Mouse (Mus musculus): ENCODE data around the gene Pdia4. TPM values are rescaled to one million over a fixed set of nuclear protein-coding genes. Genes with fewer than 3 reads are reported as not detected.
A peak's percentile ranks its signal among the peaks of the same experiment; 100 is the strongest.

The Pdia4 gene
- polyA plus RNA-seq, 1 experiment: 78.9 TPM

- Histone ChIP-seq H3ac (ENCODE audit: control insufficient read depth, insufficient read length, low read depth) (peak overlapping the region; percentile 62), H3K79me3 (ENCODE audit: low read depth) (peaks cover 51% of the 10 kb centered on the region), H3K4me3 (ENCODE audit: insufficient read depth, poor library complexity, severe bottlenecking) (peak overlapping the region; percentile 93), H3K79me2 (ENCODE audit: control insufficient read depth, insufficient read depth) (peaks cover 66% of the 10 kb centered on the region), H3K36me3 (ENCODE audit: control insufficient read depth, insufficient read depth) (peaks cover 22% of the 10 kb centered on the region), H3K27me3 (ENCODE audit: control insufficient read depth, insufficient read depth, insufficient read length) (no peaks in the 10 kb centered on the region)
- no peak for TF ChIP-seq MAX (IDR thresholded peaks at IDR 0.05)
- no peak for TF ChIP-seq MYOG (IDR thresholded peaks at IDR 0.05; ENCODE audit: control insufficient read depth, extremely low read depth, insufficient read length)
- TF ChIP-seq CTCF (IDR thresholded peaks at IDR 0.05; ENCODE audit: control insufficient read depth, insufficient read depth, insufficient read length): no peak
- no peak for TF ChIP-seq CEBPB (IDR thresholded peaks at IDR 0.05; ENCODE audit: low read depth)
- no peak for TF ChIP-seq MYOD1 (IDR thresholded peaks at IDR 0.05; ENCODE audit: control insufficient read depth, insufficient read length, low read depth)
- no peak for TF ChIP-seq FOSL1 (IDR thresholded peaks at IDR 0.05; ENCODE audit: insufficient read depth, low read length, poor library complexity, severe bottlenecking)
- no peak for TF ChIP-seq USF1 (IDR thresholded peaks at IDR 0.05; ENCODE audit: low read depth)
Measured at GRCm38 (mm10) chr6:47811324-47811723, 1.9 kb downstream of the Pdia4 start.

DNA sequence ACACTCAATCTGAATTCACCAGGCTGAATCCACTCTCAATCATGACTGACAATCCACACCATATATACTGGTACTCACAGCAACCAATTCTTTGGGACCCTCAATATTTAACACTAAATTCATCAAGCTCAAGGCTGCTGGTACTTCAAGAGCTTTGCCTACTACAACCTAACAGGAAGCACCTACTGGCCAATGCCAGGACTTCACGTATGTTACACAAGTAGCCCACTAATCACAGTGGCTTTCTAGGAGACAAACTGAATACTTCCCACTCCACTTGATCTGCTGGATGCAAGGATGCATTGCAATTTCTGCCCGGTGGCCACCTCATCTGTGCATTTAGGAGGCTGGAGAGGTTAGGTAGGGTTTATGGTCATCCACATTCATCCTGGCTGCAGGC, 3.0 kb downstream of the Pdia4 start:
- H3K79me2 ChIP-seq (ENCODE audit: control insufficient read depth, insufficient read depth): peaks cover 66% of the 10 kb centered on the region
- TF ChIP-seq MYOD1 (IDR thresholded peaks at IDR 0.05; ENCODE audit: control insufficient read depth, insufficient read length, low read depth) (no peak), FOSL1 (IDR thresholded peaks at IDR 0.05; ENCODE audit: insufficient read depth, low read length, poor library complexity, severe bottlenecking) (no peak), CTCF (IDR thresholded peaks at IDR 0.05; ENCODE audit: control insufficient read depth, insufficient read depth, insufficient read length) (no peak), MYOG (IDR thresholded peaks at IDR 0.05; ENCODE audit: control insufficient read depth, extremely low read depth, insufficient read length) (no peak), CEBPB (IDR thresholded peaks at IDR 0.05; ENCODE audit: low read depth) (no peak), MAX (IDR thresholded peaks at IDR 0.05) (no peak), USF1 (IDR thresholded peaks at IDR 0.05; ENCODE audit: low read depth) (no peak)
- no peaks in the 10 kb centered on the region for H3K27me3 ChIP-seq (ENCODE audit: control insufficient read depth, insufficient read depth, insufficient read length)
- peaks cover 34% of the 10 kb centered on the region for H3K36me3 ChIP-seq (ENCODE audit: control insufficient read depth, insufficient read depth)
- H3K79me3 ChIP-seq (ENCODE audit: low read depth): peaks cover 51% of the 10 kb centered on the region
- H3K4me3 ChIP-seq (ENCODE audit: insufficient read depth, poor library complexity, severe bottlenecking): no peak overlapping the region
- H3ac ChIP-seq (ENCODE audit: control insufficient read depth, insufficient read length, low read depth): no peak overlapping the region

DNA sequence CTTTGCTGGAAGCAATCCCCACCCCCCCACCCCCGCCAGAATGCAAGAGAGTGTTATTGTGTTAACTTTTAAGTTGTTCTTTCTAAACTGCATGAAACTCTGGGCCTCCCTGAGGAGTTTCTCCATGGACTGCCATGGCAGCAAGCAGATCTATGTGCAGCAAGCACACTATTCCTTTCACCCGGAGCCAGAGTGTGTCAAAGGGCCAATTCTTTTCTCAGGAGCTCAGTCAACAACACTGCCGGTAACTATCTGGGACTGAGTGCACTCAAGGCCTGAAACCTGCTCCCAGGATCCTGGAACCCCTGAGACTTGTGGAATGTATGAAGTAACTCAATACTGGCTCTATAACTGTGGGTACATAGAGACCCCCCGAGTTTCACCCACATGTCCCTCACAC, 4.2 kb downstream of the Pdia4 start:
- Histone ChIP-seq H3ac (ENCODE audit: control insufficient read depth, insufficient read length, low read depth) (no peak overlapping the region), H3K79me2 (ENCODE audit: control insufficient read depth, insufficient read depth) (peaks cover 66% of the 10 kb centered on the region), H3K36me3 (ENCODE audit: control insufficient read depth, insufficient read depth) (peaks cover 43% of the 10 kb centered on the region), H3K79me3 (ENCODE audit: low read depth) (peaks cover 51% of the 10 kb centered on the region), H3K4me3 (ENCODE audit: insufficient read depth, poor library complexity, severe bottlenecking) (no peak overlapping the region), H3K27me3 (ENCODE audit: control insufficient read depth, insufficient read depth, insufficient read length) (no peaks in the 10 kb centered on the region)
- TF ChIP-seq CTCF (IDR thresholded peaks at IDR 0.05; ENCODE audit: control insufficient read depth, insufficient read depth, insufficient read length) (no peak), USF1 (IDR thresholded peaks at IDR 0.05; ENCODE audit: low read depth) (no peak), FOSL1 (IDR thresholded peaks at IDR 0.05; ENCODE audit: insufficient read depth, low read length, poor library complexity, severe bottlenecking) (no peak), MYOD1 (IDR thresholded peaks at IDR 0.05; ENCODE audit: control insufficient read depth, insufficient read length, low read depth) (no peak), MYOG (IDR thresholded peaks at IDR 0.05; ENCODE audit: control insufficient read depth, extremely low read depth, insufficient read length) (no peak), MAX (IDR thresholded peaks at IDR 0.05) (no peak), CEBPB (IDR thresholded peaks at IDR 0.05; ENCODE audit: low read depth) (no peak)

- peaks cover 47% of the 10 kb centered on the region for H3K36me3 ChIP-seq (ENCODE audit: control insufficient read depth, insufficient read depth)
- H3K27me3 ChIP-seq (ENCODE audit: control insufficient read depth, insufficient read depth, insufficient read length): no peaks in the 10 kb centered on the region
- TF ChIP-seq USF1 (IDR thresholded peaks at IDR 0.05; ENCODE audit: low read depth) (no peak), CTCF (IDR thresholded peaks at IDR 0.05; ENCODE audit: control insufficient read depth, insufficient read depth, insufficient read length) (no peak), FOSL1 (IDR thresholded peaks at IDR 0.05; ENCODE audit: insufficient read depth, low read length, poor library complexity, severe bottlenecking) (no peak), CEBPB (IDR thresholded peaks at IDR 0.05; ENCODE audit: low read depth) (no peak), MAX (IDR thresholded peaks at IDR 0.05) (no peak), MYOD1 (IDR thresholded peaks at IDR 0.05; ENCODE audit: control insufficient read depth, insufficient read length, low read depth) (no peak), MYOG (IDR thresholded peaks at IDR 0.05; ENCODE audit: control insufficient read depth, extremely low read depth, insufficient read length) (no peak)
- peaks cover 66% of the 10 kb centered on the region for H3K79me2 ChIP-seq (ENCODE audit: control insufficient read depth, insufficient read depth)
- no peak overlapping the region for H3ac ChIP-seq (ENCODE audit: control insufficient read depth, insufficient read length, low read depth)
- H3K79me3 ChIP-seq (ENCODE audit: low read depth): peaks cover 51% of the 10 kb centered on the region
- no peak overlapping the region for H3K4me3 ChIP-seq (ENCODE audit: insufficient read depth, poor library complexity, severe bottlenecking)
Measured at GRCm38 (mm10) chr6:47808545-47808944, 4.7 kb downstream of the Pdia4 start.

DNA sequence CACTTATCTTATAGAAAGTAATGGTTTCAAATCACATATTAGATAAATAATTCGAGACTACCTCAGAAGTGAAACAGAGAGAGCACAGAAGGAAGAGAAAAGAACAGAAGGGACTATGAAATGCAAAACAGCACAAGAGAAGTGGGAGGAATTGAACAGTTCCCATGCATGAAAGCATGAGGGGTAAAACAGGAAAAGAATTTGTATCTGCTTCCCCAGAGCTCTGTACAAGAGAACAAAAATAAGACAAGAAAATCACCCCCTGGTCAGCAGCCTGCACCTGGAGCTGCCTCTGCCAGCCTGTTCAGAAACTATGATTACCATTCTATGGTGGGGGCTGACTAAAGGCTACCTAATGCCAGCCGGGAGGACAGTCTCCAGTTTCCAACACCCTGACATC, 5.8 kb downstream of the Pdia4 start:
- no peaks in the 10 kb centered on the region for H3K27me3 ChIP-seq (ENCODE audit: control insufficient read depth, insufficient read depth, insufficient read length)
- H3K4me3 ChIP-seq (ENCODE audit: insufficient read depth, poor library complexity, severe bottlenecking): no peak overlapping the region
- peaks cover 58% of the 10 kb centered on the region for H3K36me3 ChIP-seq (ENCODE audit: control insufficient read depth, insufficient read depth)
- peaks cover 47% of the 10 kb centered on the region for H3K79me3 ChIP-seq (ENCODE audit: low read depth)
- H3ac ChIP-seq (ENCODE audit: control insufficient read depth, insufficient read length, low read depth): no peak overlapping the region
- TF ChIP-seq MYOD1 (IDR thresholded peaks at IDR 0.05; ENCODE audit: control insufficient read depth, insufficient read length, low read depth) (no peak), MAX (IDR thresholded peaks at IDR 0.05) (no peak), FOSL1 (IDR thresholded peaks at IDR 0.05; ENCODE audit: insufficient read depth, low read length, poor library complexity, severe bottlenecking) (no peak), CTCF (IDR thresholded peaks at IDR 0.05; ENCODE audit: control insufficient read depth, insufficient read depth, insufficient read length) (no peak), MYOG (IDR thresholded peaks at IDR 0.05; ENCODE audit: control insufficient read depth, extremely low read depth, insufficient read length) (no peak), USF1 (IDR thresholded peaks at IDR 0.05; ENCODE audit: low read depth) (no peak), CEBPB (IDR thresholded peaks at IDR 0.05; ENCODE audit: low read depth) (no peak)
- H3K79me2 ChIP-seq (ENCODE audit: control insufficient read depth, insufficient read depth): peaks cover 60% of the 10 kb centered on the region

- no peak overlapping the region for H3K4me3 ChIP-seq (ENCODE audit: insufficient read depth, poor library complexity, severe bottlenecking)
- no peaks in the 10 kb centered on the region for H3K27me3 ChIP-seq (ENCODE audit: control insufficient read depth, insufficient read depth, insufficient read length)
- H3K36me3 ChIP-seq (ENCODE audit: control insufficient read depth, insufficient read depth): peaks cover 63% of the 10 kb centered on the region
- peaks cover 28% of the 10 kb centered on the region for H3K79me3 ChIP-seq (ENCODE audit: low read depth)
- H3ac ChIP-seq (ENCODE audit: control insufficient read depth, insufficient read length, low read depth): no peak overlapping the region
- TF ChIP-seq MYOD1 (IDR thresholded peaks at IDR 0.05; ENCODE audit: control insufficient read depth, insufficient read length, low read depth): no peak
- no peak for TF ChIP-seq CEBPB (IDR thresholded peaks at IDR 0.05; ENCODE audit: low read depth)
- no peak for TF ChIP-seq FOSL1 (IDR thresholded peaks at IDR 0.05; ENCODE audit: insufficient read depth, low read length, poor library complexity, severe bottlenecking)
- no peak for TF ChIP-seq MYOG (IDR thresholded peaks at IDR 0.05; ENCODE audit: control insufficient read depth, extremely low read depth, insufficient read length)
- TF ChIP-seq MAX (IDR thresholded peaks at IDR 0.05): no peak
- no peak for TF ChIP-seq USF1 (IDR thresholded peaks at IDR 0.05; ENCODE audit: low read depth)
- TF ChIP-seq CTCF (IDR thresholded peaks at IDR 0.05; ENCODE audit: control insufficient read depth, insufficient read depth, insufficient read length): no peak
- peaks cover 41% of the 10 kb centered on the region for H3K79me2 ChIP-seq (ENCODE audit: control insufficient read depth, insufficient read depth)
Measured at GRCm38 (mm10) chr6:47805520-47805919, 7.7 kb downstream of the Pdia4 start.
